Mouse (Mus musculus) forebrain, embryonic 13.5 days (tissue): ENCODE results near the gene Akap13. TPM values are rescaled to one million over a fixed set of nuclear protein-coding genes. Genes with fewer than 3 reads are reported as not detected.
"Not testable (repeated sequence)": the region's sequence is repeated elsewhere in the genome, so short reads cannot be mapped to it uniquely, and the experiment has no call there.

Source experiments
- ATAC-seq: fragments of 200-750 bp; cut with Nextera tagmentation; 2 replicates; pipeline ENCODE4 v1.8.0; 2017
- H3K27ac ChIP-seq: fragments of 300-500 bp; sonication (generic); 2 replicates; pipeline ENCODE4 v1.5.1; 2015; ENCODE audit warnings: inconsistent platforms, mild to moderate bottlenecking, moderate library complexity
- H3K27me3 ChIP-seq: fragments of 300-500 bp; sonication (generic); 2 replicates; pipeline ENCODE4 v1.6.1; 2015; ENCODE audit warnings: mild to moderate bottlenecking, inconsistent platforms
- H3K36me3 ChIP-seq: fragments of 300-500 bp; sonication (generic); 2 replicates; pipeline ENCODE4 v1.6.1; 2015; ENCODE audit warnings: mild to moderate bottlenecking, inconsistent platforms; ENCODE audit not compliant: poor library complexity, severe bottlenecking
- H3K4me1 ChIP-seq: fragments of 300-500 bp; sonication (generic); 2 replicates; pipeline ENCODE4 v1.6.1; 2015; ENCODE audit warnings: inconsistent platforms
- H3K4me2 ChIP-seq: fragments of 300-500 bp; sonication (generic); 2 replicates; pipeline ENCODE4 v1.6.1; 2015; ENCODE audit warnings: inconsistent platforms, mild to moderate bottlenecking, moderate library complexity
- H3K4me3 ChIP-seq: fragments of 300-500 bp; sonication (generic); 2 replicates; pipeline ENCODE4 v1.5.1; 2015; ENCODE audit warnings: mild to moderate bottlenecking, inconsistent platforms
- H3K9ac ChIP-seq: fragments of 300-500 bp; sonication (generic); 2 replicates; pipeline ENCODE4 v1.6.1; 2015; ENCODE audit warnings: mild to moderate bottlenecking, inconsistent platforms
- H3K9me3 ChIP-seq: fragments of 300-500 bp; sonication (generic); replicated peaks from 2 replicates; pipeline ENCODE4 v1.6.1; 2016; ENCODE audit warnings: inconsistent platforms
- WGBS: fragments of 180-500 bp; shearing (Covaris S2); methylation state at CpG from one replicate; pipeline ENCODE4 v1.1.7; 2015; 5-methylcytosine and 5-hydroxymethylcytosine counted together
- polyA plus RNA-seq: library from polyadenylated mRNA; unstranded; fragments of >200 nt; fragmentation: Nextera tagmentation; extraction: Ambion mirVana; gene quantifications from 2 replicates; pipeline ENCODE4 v1.2.1, GENCODE M21; 2015

Gene Akap13
- polyA plus RNA-seq, 1 experiment from 2014 or later: 15.2 TPM

DNA sequence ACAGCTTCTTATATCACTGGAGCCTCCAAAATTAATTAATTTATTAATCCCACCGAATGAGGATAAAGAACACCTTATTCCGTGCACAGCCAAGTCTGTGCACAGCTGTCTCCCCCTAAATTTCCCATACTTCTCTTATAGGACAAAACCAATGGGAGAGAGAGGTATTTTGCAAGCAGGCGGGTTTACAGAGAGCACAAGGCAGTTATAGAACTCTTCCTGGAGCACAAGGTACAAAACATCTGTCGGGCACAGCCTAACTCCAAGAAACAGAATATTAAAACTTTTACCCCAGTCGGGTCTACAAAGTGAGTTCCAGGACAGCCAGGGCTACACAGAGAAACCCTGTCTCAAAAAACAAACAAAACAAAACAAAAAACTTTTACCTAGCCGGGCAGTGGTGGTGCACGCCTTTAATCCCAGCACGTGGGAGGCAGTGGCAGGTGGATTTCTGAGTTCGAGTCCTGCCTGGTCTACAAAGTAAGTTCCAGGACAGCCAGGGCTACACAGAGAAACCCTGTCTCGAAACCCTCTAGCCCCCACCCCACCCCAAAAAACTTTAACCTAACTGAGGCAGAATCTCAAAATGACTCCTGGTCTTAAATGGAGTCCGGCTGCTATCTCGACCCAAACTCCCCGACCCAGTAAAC is 326.1 kb downstream of the Akap13 start:
- Histone ChIP-seq H3K27me3 (no peaks in the 10 kb centered on the region), H3K4me3 (peak overlapping the region; percentile 51), H3K36me3 (peaks cover 7% of the 10 kb centered on the region; the same call in 1 of the 2 replicates), H3K9me3 (no peaks in the 10 kb centered on the region), H3K27ac (no peak overlapping the region), H3K4me2 (peak overlapping the region; percentile 63), H3K4me1 (peaks cover 4% of the 10 kb centered on the region; the same call in 1 of the 2 replicates), H3K9ac (peak overlapping the region; percentile 58)
- ATAC-seq: peak; percentile 31
- WGBS: 3% methylated on average over 13 of the region's 13 CpGs

- Histone ChIP-seq H3K4me2 (peak overlapping the region; percentile 63), H3K9me3 (no peaks in the 10 kb centered on the region), H3K36me3 (peaks cover 7% of the 10 kb centered on the region; the same call in 1 of the 2 replicates), H3K4me1 (peaks cover 4% of the 10 kb centered on the region; the same call in 1 of the 2 replicates), H3K27ac (no peak overlapping the region), H3K27me3 (no peaks in the 10 kb centered on the region), H3K9ac (peak overlapping the region; percentile 58), H3K4me3 (peak overlapping the region; percentile 51)
- peak; percentile 98 for ATAC-seq
- whole genome bisulfite sequencing: 12% methylated on average over 36 of the region's 36 CpGs
Observed at GRCm38 (mm10) chr7:75781948-75782722, 326.8 kb downstream of the Akap13 start.

DNA sequence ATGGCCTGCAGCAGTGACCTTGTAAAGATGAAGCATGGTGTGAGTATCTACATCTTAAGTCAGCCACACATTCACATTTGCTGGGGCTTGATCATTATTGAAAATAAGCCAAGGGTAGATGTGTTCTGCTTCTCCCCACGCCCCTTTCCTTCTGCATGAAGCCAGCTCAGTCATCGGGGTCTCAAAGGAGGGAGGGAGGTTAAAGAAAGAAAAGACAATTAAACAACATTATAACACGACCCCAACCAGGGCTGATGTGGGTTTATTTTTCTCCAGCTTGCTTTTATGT is 327.3 kb downstream of the Akap13 start:
- Histone ChIP-seq H3K9me3 (no peaks in the 10 kb centered on the region), H3K27me3 (no peaks in the 10 kb centered on the region), H3K4me3 (no peak overlapping the region), H3K36me3 (peaks cover 7% of the 10 kb centered on the region; the same call in 1 of the 2 replicates), H3K4me1 (peaks cover 4% of the 10 kb centered on the region; the same call in 1 of the 2 replicates), H3K9ac (no peak overlapping the region), H3K27ac (no peak overlapping the region), H3K4me2 (no peak overlapping the region)
- 91% methylated on average over 3 of the region's 3 CpGs for WGBS
- no peak for ATAC-seq

GRCm38 (mm10) chr7:75785388-75786328 is 330.3 kb downstream of the Akap13 start:
- 93% methylated on average over 14 of the region's 14 CpGs for WGBS
- Histone ChIP-seq H3K4me3 (no peak overlapping the region), H3K9me3 (no peaks in the 10 kb centered on the region), H3K4me2 (no peak overlapping the region), H3K36me3 (no peaks in the 10 kb centered on the region), H3K4me1 (peaks cover 4% of the 10 kb centered on the region; the same call in 1 of the 2 replicates), H3K27me3 (no peaks in the 10 kb centered on the region), H3K9ac (no peak overlapping the region), H3K27ac (no peak overlapping the region)
- ATAC-seq: no peak

DNA sequence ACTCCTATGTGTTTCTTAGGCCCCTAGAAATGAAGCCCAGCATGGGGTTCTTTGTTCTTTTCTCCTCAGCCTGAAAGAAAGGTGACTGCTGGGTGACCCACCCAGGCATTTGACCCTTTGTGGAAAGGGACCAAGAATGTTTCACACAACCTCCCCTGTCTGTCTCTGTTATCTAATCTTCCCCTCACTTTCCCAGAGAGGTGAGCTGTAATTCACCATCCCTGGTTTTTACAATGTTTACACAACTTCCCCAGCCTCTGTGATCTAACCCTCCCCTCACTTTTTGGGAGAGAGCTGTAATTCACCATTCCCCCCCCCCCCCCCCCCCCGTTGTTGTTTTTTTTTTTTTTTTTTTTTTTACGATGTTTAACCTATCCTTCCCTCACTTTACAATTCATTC is 331.5 kb downstream of the Akap13 start:
- Histone ChIP-seq H3K36me3 (no peaks in the 10 kb centered on the region), H3K4me3 (no peak overlapping the region), H3K9me3 (no peaks in the 10 kb centered on the region), H3K27ac (no peak overlapping the region), H3K27me3 (no peaks in the 10 kb centered on the region), H3K9ac (no peak overlapping the region), H3K4me1 (no peaks in the 10 kb centered on the region), H3K4me2 (no peak overlapping the region)
- 67% methylated on average over 1 of the region's 2 CpGs for WGBS
- ATAC-seq: no peak

DNA sequence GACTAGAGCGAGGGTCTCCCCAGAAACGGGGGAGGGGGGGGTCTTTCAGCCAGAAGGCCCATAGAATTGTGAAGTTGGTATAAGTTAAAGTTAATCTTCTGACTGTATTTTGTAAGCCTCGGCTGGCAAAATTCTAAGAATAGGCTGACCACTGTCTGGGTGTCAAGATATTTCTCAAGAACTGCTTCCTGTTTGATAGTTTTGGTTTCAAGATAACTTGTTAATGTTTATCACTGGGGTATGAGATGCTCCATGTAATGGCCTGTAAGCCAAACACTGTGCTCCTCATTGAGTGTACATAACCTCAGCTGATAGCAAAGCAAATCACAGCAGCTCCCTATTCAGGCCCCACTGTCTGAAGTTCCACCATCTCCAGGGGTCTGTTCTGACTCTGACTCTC is 332.0 kb downstream of the Akap13 start:
- WGBS: 88% methylated on average over 3 of the region's 3 CpGs
- Histone ChIP-seq H3K36me3 (no peaks in the 10 kb centered on the region), H3K27ac (no peak overlapping the region), H3K9me3 (no peaks in the 10 kb centered on the region), H3K4me1 (no peaks in the 10 kb centered on the region), H3K4me3 (no peak overlapping the region), H3K27me3 (no peaks in the 10 kb centered on the region), H3K9ac (no peak overlapping the region), H3K4me2 (no peak overlapping the region)
- ATAC-seq: no peak

- H3K9ac ChIP-seq: not testable (repeated sequence)
- WGBS: 84% methylated on average over 4 of the region's 7 CpGs
Observed at GRCm38 (mm10) chr7:75788069-75788800, 332.9 kb downstream of the Akap13 start.

GRCm38 (mm10) chr7:75788801-75789135 is 333.4 kb downstream of the Akap13 start:
- H3K27me3 ChIP-seq, H3K27ac ChIP-seq, H3K4me2 ChIP-seq, H3K9ac ChIP-seq, H3K4me1 ChIP-seq, H3K36me3 ChIP-seq, H3K4me3 ChIP-seq, H3K9me3 ChIP-seq, ATAC-seq: not testable (repeated sequence)
- 87% methylated on average over 3 of the region's 3 CpGs for WGBS

More at GRCm38 (mm10) chr7:75788069-75788800, 332.9 kb downstream of the Akap13 start:
- not testable (repeated sequence) for H3K27me3 ChIP-seq, H3K27ac ChIP-seq, H3K4me1 ChIP-seq, H3K36me3 ChIP-seq, H3K9me3 ChIP-seq, H3K4me2 ChIP-seq, H3K4me3 ChIP-seq, ATAC-seq

GRCm38 (mm10) chr7:75789746-75790145 is 334.4 kb downstream of the Akap13 start:
- H3K9me3 ChIP-seq: no peaks in the 10 kb centered on the region
- ATAC-seq: no peak
- H3K4me2 ChIP-seq: no peak overlapping the region
- H3K4me3 ChIP-seq: no peak overlapping the region
- no peaks in the 10 kb centered on the region for H3K36me3 ChIP-seq
- no peaks in the 10 kb centered on the region for H3K27me3 ChIP-seq
- no peaks in the 10 kb centered on the region for H3K4me1 ChIP-seq
- no peak overlapping the region for H3K9ac ChIP-seq
- H3K27ac ChIP-seq: no peak overlapping the region
- 95% methylated on average over 6 of the region's 6 CpGs for WGBS

DNA sequence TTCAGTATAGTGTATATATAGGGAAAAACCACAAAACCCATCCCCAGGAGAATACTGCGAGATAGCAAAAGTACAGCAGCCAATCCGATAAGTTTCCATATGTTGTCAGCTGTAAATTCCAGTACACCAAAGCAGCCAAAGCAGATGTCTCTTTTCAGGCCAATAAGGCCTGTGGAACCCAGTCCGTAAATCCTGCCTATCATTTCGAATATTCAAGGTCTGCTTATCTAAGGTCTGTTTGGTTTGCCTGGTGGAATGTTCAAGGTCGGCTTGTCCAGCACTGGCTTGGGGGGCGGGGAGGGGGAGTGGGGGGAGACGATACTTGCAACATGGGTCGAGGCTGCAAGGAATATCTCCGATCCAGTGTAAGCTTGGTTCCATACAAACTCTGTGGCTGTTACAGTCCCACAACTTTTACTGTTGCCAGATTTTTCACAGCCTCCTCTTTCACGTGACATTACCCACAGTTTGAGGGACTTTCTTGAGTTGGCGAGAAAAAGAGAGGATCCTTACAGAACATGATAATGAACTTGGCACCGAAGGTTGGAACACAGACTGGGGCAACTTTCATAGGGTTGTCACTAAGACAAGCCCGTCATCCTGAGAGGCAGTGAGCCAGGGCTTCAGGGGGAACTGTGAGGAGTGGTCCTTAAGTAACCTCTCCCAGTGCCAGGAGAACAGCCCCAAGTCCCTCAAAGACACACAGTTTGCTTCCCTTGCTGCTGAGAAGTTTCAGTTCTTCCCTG is 335.9 kb downstream of the Akap13 start:
- H3K9ac ChIP-seq, H3K36me3 ChIP-seq, H3K27me3 ChIP-seq, ATAC-seq, H3K4me3 ChIP-seq, H3K4me1 ChIP-seq, H3K9me3 ChIP-seq, H3K4me2 ChIP-seq, H3K27ac ChIP-seq: not testable (repeated sequence)
- WGBS: 86% methylated on average over 13 of the region's 13 CpGs

- Histone ChIP-seq H3K4me3 (no peak overlapping the region), H3K9me3 (no peaks in the 10 kb centered on the region), H3K4me1 (no peaks in the 10 kb centered on the region), H3K4me2 (no peak overlapping the region), H3K9ac (no peak overlapping the region), H3K27me3 (no peaks in the 10 kb centered on the region), H3K27ac (no peak overlapping the region), H3K36me3 (no peaks in the 10 kb centered on the region)
- no peak for ATAC-seq
- WGBS: 46% methylated on average over 2 of the region's 2 CpGs
Observed at GRCm38 (mm10) chr7:75793091-75793490, 337.8 kb downstream of the Akap13 start.
